Comparison of ENCODE assay signal across 16 mouse cellular contexts in genomic region chr12:3223352-3223751, GRCm38 (mm10).
"Had no signal": no experiment of that assay in that cellular context is flagged by ENCODE, and none has a peak within 500 bp of the region (broad histone marks: within the 10 kb centered on the region; RNA-seq: fewer than 3 reads in every experiment).

No protein-coding gene starts in this region.

- H3K4me3 ChIP-seq: neural tube, embryonic 13.5 days; neural tube, embryonic 15.5 days; stomach, embryonic 15.5 days had no signal

- H3K27ac ChIP-seq: neural tube, embryonic 13.5 days; neural tube, embryonic 15.5 days; stomach, embryonic 15.5 days; stomach, postnatal 0 days had no signal

- DNase-seq: retina, postnatal 1 day; right cerebral cortex, adult 18-20 months; right cerebral cortex, postnatal 14 days; right cerebral cortex, postnatal 25 days; right cerebral cortex, postnatal 4 days; spleen, adult 18-20 months; thymus, adult 18-20 months; thymus, adult 2 months; thymus, postnatal 14 days; thymus, postnatal 25 days; thymus, postnatal 36 days; thymus, postnatal 4 days had no signal

- H3K9me3 ChIP-seq: neural tube, embryonic 13.5 days; stomach, embryonic 15.5 days had no signal

- H3K4me2 ChIP-seq: neural tube, embryonic 13.5 days; neural tube, embryonic 15.5 days; stomach, embryonic 15.5 days had no signal

- H3K36me3 ChIP-seq: neural tube, embryonic 13.5 days; neural tube, embryonic 15.5 days; stomach, embryonic 15.5 days had no signal

- H3K9ac ChIP-seq: neural tube, embryonic 13.5 days; neural tube, embryonic 15.5 days; stomach, embryonic 15.5 days had no signal

- H3K4me1 ChIP-seq: neural tube, embryonic 13.5 days; neural tube, embryonic 15.5 days; stomach, embryonic 15.5 days had no signal

- H3K27me3 ChIP-seq: neural tube, embryonic 13.5 days; neural tube, embryonic 15.5 days; stomach, embryonic 15.5 days had no signal
